Mouse (Mus musculus): ENCODE measurements at regions not wholly inside any gene's neighbourhood (a gene's known extent, or its start where the extent isn't known, plus 50 kb on each side); places are given as distances from the start of the nearest gene placed in this dataset.
A peak's percentile ranks its signal among the peaks of the same experiment; 100 is the strongest.

DNA sequence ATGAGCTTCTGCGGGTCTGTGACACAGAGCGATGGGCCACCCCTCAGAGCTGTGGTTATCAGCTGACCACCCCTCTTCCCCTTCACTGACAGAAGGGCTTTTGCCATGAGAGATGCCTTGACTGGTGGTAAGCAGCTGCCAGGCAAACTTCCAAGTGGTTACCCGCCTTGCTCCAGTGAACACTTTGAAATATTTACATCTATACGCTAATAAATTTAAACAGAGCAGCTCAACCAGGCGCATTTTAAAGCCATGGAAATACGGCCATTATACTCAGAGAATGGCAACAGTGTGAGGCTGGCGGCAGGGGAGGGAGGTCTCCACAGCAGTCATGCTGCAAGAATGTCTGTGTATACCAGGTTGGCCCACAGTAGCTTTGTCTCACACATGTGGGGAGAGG lies 53.8 kb upstream of the Lrig3 start:
- ATAC-seq (ENCODE audit: low read depth): peak; percentile 92
- Histone ChIP-seq H3K9me3 (no peaks in the 10 kb centered on the region), H3K4me2 (no peak overlapping the region), H3K4me1 (replicated peaks) (peaks cover 15% of the 10 kb centered on the region), H3K27me3 (peaks cover 18% of the 10 kb centered on the region), H3K4me3 (no peak overlapping the region), H3K9ac (no peak overlapping the region), H3K36me3 (no peaks in the 10 kb centered on the region), H3K27ac (replicated peaks) (0 out of 2 replicates have a peak overlapping the region, but pooled peaks have one; percentile 0)
- 18% methylated on average over 7 of the region's 7 CpGs for WGBS

All from neural tube, embryonic 13.5 days (tissue).